19 mouse cellular contexts compared by ENCODE assay signal in genomic region chr15:78940325-78940724, GRCm38 (mm10). TPM values are rescaled to one million over a fixed set of nuclear protein-coding genes. Genes with fewer than 3 reads are reported as not detected.
DNase-seq lines count a peak whose midpoint lies in the region; TF ChIP-seq lines count a peak whose summit lies in the region.
"Had no signal": no experiment of that assay in that cellular context is flagged by ENCODE, and none has a peak within 500 bp of the region (broad histone marks: within the 10 kb centered on the region; RNA-seq: fewer than 3 reads in every experiment).

No protein-coding gene starts in this region.

- no peak for TF ChIP-seq EP300 in heart, adult 2 months (IDR thresholded peaks at IDR 0.05; ENCODE audit: insufficient read depth, low read depth, low read length)

- TF ChIP-seq CTCF in heart, adult 2 months (IDR thresholded peaks at IDR 0.05): no peak
- TF ChIP-seq CTCF in bone marrow, adult 2 months (IDR thresholded peaks at IDR 0.05; ENCODE audit: control insufficient read depth, insufficient read depth, low read length): no peak

- 94% methylated on average over 13 of the region's 13 CpGs for WGBS in heart, embryonic 10.5 days
- WGBS in heart, adult 2 months: 88% methylated on average over 13 of the region's 13 CpGs
- 89% methylated on average over 13 of the region's 13 CpGs for WGBS in bone marrow, adult 2 months

- peak; percentile 91 for DNase-seq in heart, adult 11 months
- no peak for DNase-seq in heart, postnatal 36 days
- DNase-seq in heart, embryonic 10.5 days (ENCODE audit: low spot score): peak; percentile 82
- no peak for DNase-seq in heart, adult 2 months
- DNase-seq in urinary bladder, postnatal 10 days (ENCODE audit: low spot score): no peak
- DNase-seq: adrenal gland, adult 2 months; adrenal gland, adult 8-10 months; adrenal gland, postnatal 10 days; adrenal gland, postnatal 14 days; adrenal gland, postnatal 25 days; adrenal gland, postnatal 36 days; B cell, adult 2 months; cerebellum, adult 11 months; cerebellum, adult 11-12 months; cerebellum, adult 18-20 months; cerebellum, adult 2 months had no signal

- no peak overlapping the region for H3K27ac ChIP-seq in heart, embryonic 10.5 days
- no peak overlapping the region for H3K27ac ChIP-seq in heart, adult 2 months
- no peak overlapping the region for H3K27ac ChIP-seq in bone marrow, adult 2 months (ENCODE audit: control insufficient read depth, insufficient read depth, low read depth, low read length, poor library complexity)

- no peaks in the 10 kb centered on the region for H3K79me2 ChIP-seq in heart, adult 2 months (replicated peaks; ENCODE audit: control insufficient read depth, insufficient read depth, low read length)

- intact Hi-C loops in heart, postnatal 36 days (cut with DNase I): loop anchor here (5.0 kb wide), 1 partner anchor 38 kb away; no protein-coding TSS in a partner anchor
- intact Hi-C loops in heart, adult 2 months (cut with DNase I): no loop called here

- no peaks in the 10 kb centered on the region for H3K27me3 ChIP-seq in heart, embryonic 10.5 days (ENCODE audit: insufficient read depth, poor library complexity, severe bottlenecking)
- H3K27me3 ChIP-seq in heart, adult 2 months (ENCODE audit: control insufficient read depth, insufficient read depth, low read length): no peaks in the 10 kb centered on the region
- H3K27me3 ChIP-seq: CH12.LX, Patski had no signal

- H3K36me3 ChIP-seq in heart, embryonic 10.5 days: peaks cover 57% of the 10 kb centered on the region
- H3K36me3 ChIP-seq in heart, adult 2 months (ENCODE audit: control insufficient read depth, insufficient read depth, low read length): no peaks in the 10 kb centered on the region

- no peaks in the 10 kb centered on the region for H3K9me3 ChIP-seq in heart, embryonic 10.5 days

- H3K4me1 ChIP-seq in heart, embryonic 10.5 days: peaks cover 30% of the 10 kb centered on the region
- peaks cover 2% of the 10 kb centered on the region; the same call in 1 of the 2 replicates for H3K4me1 ChIP-seq in heart, adult 2 months (ENCODE audit: control insufficient read depth, insufficient read depth, low read length)
- peaks cover 1% of the 10 kb centered on the region; the same call in 1 of the 2 replicates for H3K4me1 ChIP-seq in bone marrow, adult 2 months (ENCODE audit: control insufficient read depth, insufficient read depth, low read length)

- no peak overlapping the region for H3K9ac ChIP-seq in heart, adult 2 months (ENCODE audit: low read depth, low read length)

- TF ChIP-seq POLR2A in heart, adult 2 months (IDR thresholded peaks at IDR 0.05; ENCODE audit: insufficient read depth, low read depth, low read length): no peak
- TF ChIP-seq POLR2A in bone marrow, adult 2 months (IDR thresholded peaks at IDR 0.05; ENCODE audit: borderline replicate concordance, control insufficient read depth, low read depth, low read length): 0 out of 2 replicates have a peak, but pooled peaks have one; percentile 6

- H3K4me3 ChIP-seq in heart, embryonic 10.5 days: no peak overlapping the region
- no peak overlapping the region for H3K4me3 ChIP-seq in heart, adult 2 months
- H3K4me3 ChIP-seq in bone marrow, adult 2 months (replicated peaks; ENCODE audit: control insufficient read depth, low read depth, low read length): no peak overlapping the region

RNA-seq across cellular contexts. Expression of gene Nol12, which starts 5.6 kb away (rescaled TPM):
- 10 to 100 TPM; 14.2 to 16.2 TPM for total RNA-seq in heart, postnatal 36 days (2021)
- polyA plus RNA-seq in heart, embryonic 10.5 days (2016; fragmentation: Nextera tagmentation; extraction: Ambion mirVana): 45.8 and 70.0 TPM in 2 replicates
- total RNA-seq in heart, adult 2 months (2021): 10 to 100 TPM; 13.8 to 17.4 TPM
- polyA plus RNA-seq in heart, adult 2 months (2012; rRNA removed): 9.9 and 13.1 TPM in 2 replicates
- 14.6 and 30.5 TPM in 2 replicates for polyA plus RNA-seq in bone marrow, adult 2 months (2011; ENCODE audit: insufficient read depth, insufficient read length, low replicate concordance, missing spikeins)

RNA-seq across cellular contexts. Expression of gene Triobp, which starts 7.2 kb away (rescaled TPM):
- 10 to 100 TPM; 36.7 to 40.3 TPM for total RNA-seq in heart, postnatal 36 days (2021)
- 63.6 and 68.2 TPM in 2 replicates for polyA plus RNA-seq in heart, embryonic 10.5 days (2016; fragmentation: Nextera tagmentation; extraction: Ambion mirVana)
- total RNA-seq in heart, adult 2 months (2021): 10 to 100 TPM; 24.4 to 30.9 TPM
- 22.0 and 26.7 TPM in 2 replicates for polyA plus RNA-seq in heart, adult 2 months (2012; rRNA removed)
- polyA plus RNA-seq in bone marrow, adult 2 months (2011; ENCODE audit: insufficient read depth, insufficient read length, low replicate concordance, missing spikeins): 17.0 and 32.9 TPM in 2 replicates

RNA-seq across cellular contexts. Expression of gene Lgals1, which starts 13.8 kb away (rescaled TPM):
- total RNA-seq in heart, postnatal 36 days (2021): 100 to 1,000 TPM; 180 to 208 TPM
- 427 and 466 TPM in 2 replicates for polyA plus RNA-seq in heart, embryonic 10.5 days (2016; fragmentation: Nextera tagmentation; extraction: Ambion mirVana)
- 100 to 1,000 TPM; 174 to 176 TPM for total RNA-seq in heart, adult 2 months (2021)
- polyA plus RNA-seq in heart, adult 2 months (2012; rRNA removed): 425 and 497 TPM in 2 replicates
- 75.3 and 222 TPM in 2 replicates for polyA plus RNA-seq in bone marrow, adult 2 months (2011; ENCODE audit: insufficient read depth, insufficient read length, low replicate concordance, missing spikeins)

RNA-seq across cellular contexts. Expression of gene Pdxp, which starts 26.6 kb away (rescaled TPM):
- under 1 TPM; 0.60 to 0.78 TPM for total RNA-seq in heart, postnatal 36 days (2021)
- polyA plus RNA-seq in heart, embryonic 10.5 days (2016; fragmentation: Nextera tagmentation; extraction: Ambion mirVana): 26.5 and 35.7 TPM in 2 replicates
- under 1 TPM; 0.81 to 0.86 TPM for total RNA-seq in heart, adult 2 months (2021)
- polyA plus RNA-seq in heart, adult 2 months (2012; rRNA removed): 2.0 and 2.9 TPM in 2 replicates
- polyA plus RNA-seq in bone marrow, adult 2 months (2011; ENCODE audit: insufficient read depth, insufficient read length, low replicate concordance, missing spikeins): 5.7 and 8.0 TPM in 2 replicates

RNA-seq across cellular contexts. Expression of gene Sh3bp1, which starts 40.8 kb away (rescaled TPM):
- total RNA-seq in heart, postnatal 36 days (2021): 1 to 10 TPM; 5.8 to 6.5 TPM
- polyA plus RNA-seq in heart, embryonic 10.5 days (2016; fragmentation: Nextera tagmentation; extraction: Ambion mirVana): 33.8 and 44.4 TPM in 2 replicates
- 1 to 10 TPM; 2.6 to 3.3 TPM for total RNA-seq in heart, adult 2 months (2021)
- polyA plus RNA-seq in heart, adult 2 months (2012; rRNA removed): 12.6 and 19.2 TPM in 2 replicates
- polyA plus RNA-seq in bone marrow, adult 2 months (2011; ENCODE audit: insufficient read depth, insufficient read length, low replicate concordance, missing spikeins): 18.9 and 63.2 TPM in 2 replicates

Comparison
In these comparisons a context has a peak if more than half of its experiments do, and no peak if none do; other contexts are left out.
1. DNase-seq: peak in heart, adult 11 months (single experiment) and heart, embryonic 10.5 days (single experiment); none in heart, postnatal 36 days (0 of 2), heart, adult 2 months (0 of 2) and urinary bladder, postnatal 10 days (single experiment).